Mouse (Mus musculus) forebrain, postnatal 0 days (tissue): ENCODE results near the gene Sobp. TPM values are rescaled to one million over a fixed set of nuclear protein-coding genes. Genes with fewer than 3 reads are reported as not detected.

Experiments used
- ATAC-seq: fragments of 200-750 bp; cut with Nextera tagmentation; 2 replicates; pipeline ENCODE4 v1.8.0; 2017; ENCODE audit warnings: mild to moderate bottlenecking, moderate library complexity
- DNase-seq: peaks from one replicate; pipeline ENCODE4 v3.0.0-alpha.2; 2015
- H3K27ac ChIP-seq: fragments of 300-500 bp; sonication (generic); 2 replicates; pipeline ENCODE4 v1.5.1; 2014; ENCODE audit warnings: low read depth, mild to moderate bottlenecking, antibody characterized with exemption, low read length, moderate library complexity, mixed read lengths
- H3K27me3 ChIP-seq: fragments of 300-500 bp; sonication (generic); 2 replicates; pipeline ENCODE4 v1.6.1; 2014; ENCODE audit warnings: mild to moderate bottlenecking, low read length, mixed read lengths; ENCODE audit not compliant: insufficient read depth
- H3K36me3 ChIP-seq: fragments of 300-500 bp; sonication (generic); 2 replicates; pipeline ENCODE4 v1.6.1; 2014; ENCODE audit warnings: mild to moderate bottlenecking, moderate library complexity; ENCODE audit not compliant: insufficient read depth
- H3K4me1 ChIP-seq: fragments of 300-500 bp; sonication (generic); 2 replicates; pipeline ENCODE4 v1.6.1; 2014; ENCODE audit warnings: antibody characterized with exemption; ENCODE audit not compliant: insufficient read depth
- H3K4me2 ChIP-seq: fragments of 300-500 bp; sonication (generic); 2 replicates; pipeline ENCODE4 v1.6.1; 2014; ENCODE audit warnings: low read depth, mild to moderate bottlenecking, moderate library complexity
- H3K4me3 ChIP-seq: fragments of 300-500 bp; sonication (generic); 2 replicates; pipeline ENCODE4 v1.5.1; 2014; ENCODE audit warnings: low read depth, low read length, mixed read lengths
- H3K9ac ChIP-seq: fragments of 300-500 bp; sonication (generic); 2 replicates; pipeline ENCODE4 v1.6.1; 2014; ENCODE audit warnings: mild to moderate bottlenecking
- H3K9me3 ChIP-seq: fragments of 300-500 bp; sonication (generic); 2 replicates; pipeline ENCODE4 v1.6.1; 2016; ENCODE audit warnings: low read length
- CTCF ChIP-seq: sonication (generic); IDR thresholded peaks from 2 replicates; pipeline ENCODE4 v1.5.1; 2016; ENCODE audit warnings: antibody characterized with exemption, control low read depth, low read depth
- WGBS: fragments of 180-500 bp; shearing (Covaris S2); extraction: QIAGEN DNeasy Blood & Tissue Kit; methylation state at CpG from one replicate; pipeline ENCODE4 v1.1.7; 2014; 5-methylcytosine and 5-hydroxymethylcytosine counted together
- polyA plus RNA-seq: library from polyadenylated mRNA; unstranded; fragments of >200 nt; fragmentation: Nextera tagmentation; extraction: Ambion mirVana; gene quantifications from 2 replicates; pipeline ENCODE4 v1.2.1, GENCODE M21; 2015
- total RNA-seq: library from RNA; depleted of rRNA; stranded (reverse); fragments of >200 nt; gene quantifications from 2 replicates; pipeline ENCODE4 v1.2.3, GENCODE M21; 2014

Gene Sobp
- total and polyA plus RNA-seq, 2 experiments from 2014 or later, result 19.9 to 38.3 TPM

- H3K36me3 ChIP-seq, result peaks cover 3% of the 10 kb centered on the region
- 89% methylated on average over 11 of the region's 11 CpGs for WGBS
- no peak for TF ChIP-seq CTCF
These were observed 40.3 kb downstream of the Sobp start for GRCm38 (mm10) chr10:43134027-43134426.

GRCm38 (mm10) chr10:43128750-43129149 is 45.6 kb downstream of the Sobp start:
- H3K9ac ChIP-seq, result no peak overlapping the region
- no peak overlapping the region for H3K27ac ChIP-seq
- ATAC-seq (peak; percentile 70; the same call in 1 of the 2 replicates), DNase-seq (no peak)
- H3K27me3 ChIP-seq, result no peaks in the 10 kb centered on the region
- H3K4me3 ChIP-seq, result no peak overlapping the region
- H3K36me3 ChIP-seq, result peaks cover 11% of the 10 kb centered on the region; the same call in 1 of the 2 replicates
- 0 out of 2 replicates have a peak, but pooled peaks cover 14% of the 10 kb centered on the region for H3K4me1 ChIP-seq
- no peak overlapping the region for H3K4me2 ChIP-seq
- H3K9me3 ChIP-seq, result no peaks in the 10 kb centered on the region
- TF ChIP-seq CTCF, result no peak
- WGBS, result 45% methylated on average over 3 of the region's 3 CpGs

More at GRCm38 (mm10) chr10:43134027-43134426, 40.3 kb downstream of the Sobp start:
- Histone ChIP-seq H3K27me3 (no peaks in the 10 kb centered on the region), H3K4me2 (no peak overlapping the region), H3K9me3 (no peaks in the 10 kb centered on the region), H3K4me1 (0 out of 2 replicates have a peak, but pooled peaks cover 4% of the 10 kb centered on the region), H3K9ac (no peak overlapping the region), H3K4me3 (no peak overlapping the region), H3K27ac (no peak overlapping the region)
- ATAC-seq (no peak), DNase-seq (no peak)

GRCm38 (mm10) chr10:43124561-43124960 is 49.8 kb downstream of the Sobp start:
- Histone ChIP-seq H3K9ac (no peak overlapping the region), H3K4me2 (no peak overlapping the region), H3K4me3 (no peak overlapping the region), H3K9me3 (no peaks in the 10 kb centered on the region), H3K27ac (peak overlapping the region; percentile 50), H3K36me3 (peaks cover 13% of the 10 kb centered on the region; the same call in 1 of the 2 replicates), H3K27me3 (no peaks in the 10 kb centered on the region), H3K4me1 (peaks cover 25% of the 10 kb centered on the region; the same call in 1 of the 2 replicates)
- DNase-seq (no peak), ATAC-seq (no peak)
- no peak for TF ChIP-seq CTCF
- 31% methylated on average over 7 of the region's 7 CpGs for WGBS

- H3K27ac ChIP-seq, result peak overlapping the region; percentile 50; the same call in 1 of the 2 replicates
- H3K9me3 ChIP-seq, result no peaks in the 10 kb centered on the region
- DNase-seq, result no peak
- 75% methylated on average over 4 of the region's 4 CpGs for WGBS
- no peaks in the 10 kb centered on the region for H3K27me3 ChIP-seq
- H3K4me2 ChIP-seq, result no peak overlapping the region
- ATAC-seq, result no peak
- no peak overlapping the region for H3K9ac ChIP-seq
- H3K4me1 ChIP-seq, result peaks cover 24% of the 10 kb centered on the region; the same call in 1 of the 2 replicates
- no peak overlapping the region for H3K4me3 ChIP-seq
- TF ChIP-seq CTCF, result no peak
- H3K36me3 ChIP-seq, result peaks cover 13% of the 10 kb centered on the region; the same call in 1 of the 2 replicates
These were observed 50.2 kb downstream of the Sobp start for GRCm38 (mm10) chr10:43124156-43124555.

GRCm38 (mm10) chr10:43123422-43123821 is 50.9 kb downstream of the Sobp start:
- H3K27me3 ChIP-seq, result no peaks in the 10 kb centered on the region
- peaks cover 17% of the 10 kb centered on the region; the same call in 1 of the 2 replicates for H3K4me1 ChIP-seq
- H3K9me3 ChIP-seq, result no peaks in the 10 kb centered on the region
- no peak overlapping the region for H3K4me2 ChIP-seq
- no peak overlapping the region for H3K27ac ChIP-seq
- no peak overlapping the region for H3K9ac ChIP-seq
- WGBS, result 93% methylated on average over 6 of the region's 6 CpGs
- H3K36me3 ChIP-seq, result peaks cover 13% of the 10 kb centered on the region; the same call in 1 of the 2 replicates
- no peak for DNase-seq
- ATAC-seq, result no peak
- TF ChIP-seq CTCF, result no peak
- no peak overlapping the region for H3K4me3 ChIP-seq

- ATAC-seq, result peak; percentile 33
- 27% methylated on average over 8 of the region's 8 CpGs for WGBS
These were observed 53.5 kb downstream of the Sobp start for GRCm38 (mm10) chr10:43120688-43121450.

More at GRCm38 (mm10) chr10:43120688-43121450, 53.5 kb downstream of the Sobp start:
- Histone ChIP-seq H3K9ac (no peak overlapping the region), H3K9me3 (no peaks in the 10 kb centered on the region), H3K27me3 (no peaks in the 10 kb centered on the region), H3K4me3 (no peak overlapping the region), H3K27ac (no peak overlapping the region), H3K4me2 (no peak overlapping the region), H3K4me1 (peaks cover 14% of the 10 kb centered on the region; the same call in 1 of the 2 replicates), H3K36me3 (0 out of 2 replicates have a peak, but pooled peaks cover 6% of the 10 kb centered on the region)
- TF ChIP-seq CTCF, result no peak
- no peak for DNase-seq
